Mouse (Mus musculus): ENCODE measurements around the gene Tpst1.

GRCm38 (mm10) chr5:130051073-130051860, 21.9 kb upstream of the Tpst1 start:
- TF ChIP-seq POLR2A (IDR thresholded peaks at IDR 0.05; ENCODE audit: extremely low read depth, insufficient read depth, low read length) (no peak), CTCF (IDR thresholded peaks at IDR 0.05; ENCODE audit: extremely low read depth, insufficient read depth, low read length) (no peak)

Data from cortical plate, adult 2 months (tissue).